Mouse (Mus musculus): ENCODE results near the gene Ifna9. TPM values are rescaled to one million over a fixed set of nuclear protein-coding genes. Genes with fewer than 3 reads are reported as not detected.

Ifna9 gene
- polyA plus RNA-seq, 1 experiment from 2014 or later = not detected

- Histone ChIP-seq H3K9me3 (replicated peaks; ENCODE audit: control insufficient read depth, low read length) (no peaks in the 10 kb centered on the region), H3K9ac (ENCODE audit: low read length) (no peak overlapping the region), H3K27ac (ENCODE audit: low read length) (no peak overlapping the region), H3K4me1 (ENCODE audit: control insufficient read depth, insufficient read depth, low read length) (peaks cover 4% of the 10 kb centered on the region), H3K36me3 (ENCODE audit: control insufficient read depth, insufficient read depth, low read length) (no peaks in the 10 kb centered on the region), H3K4me3 (replicated peaks; ENCODE audit: low read length) (no peak overlapping the region), H3K4me2 (ENCODE audit: low read depth, low read length) (no peak overlapping the region), H3K27me3 (ENCODE audit: control insufficient read depth, insufficient read depth, low read length) (no peaks in the 10 kb centered on the region)
- WGBS = 64% methylated on average over 1 of the region's 1 CpGs
- no peak for ATAC-seq (ENCODE audit: insufficient read depth, low FRiP score)
These were observed 44.2 kb downstream of the Ifna9 start for GRCm38 (mm10) chr4:88547986-88548385.

GRCm38 (mm10) chr4:88543649-88544234 is 48.4 kb downstream of the Ifna9 start:
- H3K27ac ChIP-seq (ENCODE audit: low read length) = no peak overlapping the region
- H3K4me1 ChIP-seq (ENCODE audit: control insufficient read depth, insufficient read depth, low read length) = no peaks in the 10 kb centered on the region
- no peak overlapping the region for H3K9ac ChIP-seq (ENCODE audit: low read length)
- ATAC-seq (ENCODE audit: insufficient read depth, low FRiP score) = no peak
- 47% methylated on average over 2 of the region's 2 CpGs for WGBS
- H3K9me3 ChIP-seq (replicated peaks; ENCODE audit: control insufficient read depth, low read length) = no peaks in the 10 kb centered on the region
- H3K36me3 ChIP-seq (ENCODE audit: control insufficient read depth, insufficient read depth, low read length) = no peaks in the 10 kb centered on the region
- no peaks in the 10 kb centered on the region for H3K27me3 ChIP-seq (ENCODE audit: control insufficient read depth, insufficient read depth, low read length)
- H3K4me3 ChIP-seq (replicated peaks; ENCODE audit: low read length) = no peak overlapping the region
- no peak overlapping the region for H3K4me2 ChIP-seq (ENCODE audit: low read depth, low read length)

Other genes starting within 250 kb of the Ifna9 start
- 10.6 and 12.0 TPM in 2 replicates for gene Hacd4, start 153.5 kb downstream of the Ifna9 start, polyA plus RNA-seq (2015; fragmentation: Nextera tagmentation; extraction: Ambion mirVana)
- gene Ifnb1, start 69.6 kb downstream of the Ifna9 start, polyA plus RNA-seq (2015; fragmentation: Nextera tagmentation; extraction: Ambion mirVana) = not detected in 2 replicates
- not detected in 2 replicates for gene Ifna15, start 34.1 kb downstream of the Ifna9 start, polyA plus RNA-seq (2015; fragmentation: Nextera tagmentation; extraction: Ambion mirVana)
- gene Ifna14, start 20.6 kb downstream of the Ifna9 start, polyA plus RNA-seq (2015; fragmentation: Nextera tagmentation; extraction: Ambion mirVana) = not detected in 2 replicates
- not detected in 2 replicates for gene Ifna12, start 11.0 kb upstream of the Ifna9 start, polyA plus RNA-seq (2015; fragmentation: Nextera tagmentation; extraction: Ambion mirVana)
- not detected in 2 replicates for gene C87499, start 42.0 kb upstream of the Ifna9 start, polyA plus RNA-seq (2015; fragmentation: Nextera tagmentation; extraction: Ambion mirVana)
- not detected in 2 replicates for gene Ifna13, start 52.1 kb upstream of the Ifna9 start, polyA plus RNA-seq (2015; fragmentation: Nextera tagmentation; extraction: Ambion mirVana)
- not detected in 2 replicates for gene Ifna16, start 84.5 kb upstream of the Ifna9 start, polyA plus RNA-seq (2015; fragmentation: Nextera tagmentation; extraction: Ambion mirVana)
- not detected in 2 replicates for gene Ifna2, start 91.5 kb upstream of the Ifna9 start, polyA plus RNA-seq (2015; fragmentation: Nextera tagmentation; extraction: Ambion mirVana)
- gene Ifnab, start 99.0 kb upstream of the Ifna9 start, polyA plus RNA-seq (2015; fragmentation: Nextera tagmentation; extraction: Ambion mirVana) = not detected in 2 replicates
- gene Gm26566, start 129.4 kb upstream of the Ifna9 start, polyA plus RNA-seq (2015; fragmentation: Nextera tagmentation; extraction: Ambion mirVana) = 0.36 and 0.51 TPM in 2 replicates
- 83.6 and 87.9 TPM in 2 replicates for gene Klhl9, start 130.1 kb upstream of the Ifna9 start, polyA plus RNA-seq (2015; fragmentation: Nextera tagmentation; extraction: Ambion mirVana)
- not detected in 2 replicates for gene Gm13271, start 162.5 kb upstream of the Ifna9 start, polyA plus RNA-seq (2015; fragmentation: Nextera tagmentation; extraction: Ambion mirVana)
- gene Gm13283, start 167.7 kb upstream of the Ifna9 start, polyA plus RNA-seq (2015; fragmentation: Nextera tagmentation; extraction: Ambion mirVana) = 0.19 and 0.26 TPM in 2 replicates
- gene Gm13290, start 181.4 kb upstream of the Ifna9 start, polyA plus RNA-seq (2015; fragmentation: Nextera tagmentation; extraction: Ambion mirVana) = 0.59 and 0.89 TPM in 2 replicates
- gene Gm13289, start 184.5 kb upstream of the Ifna9 start, polyA plus RNA-seq (2015; fragmentation: Nextera tagmentation; extraction: Ambion mirVana) = not detected in 2 replicates
- gene Gm13272, start 187.5 kb upstream of the Ifna9 start, polyA plus RNA-seq (2015; fragmentation: Nextera tagmentation; extraction: Ambion mirVana) = 0.28 TPM in 1 of 2 replicates, not detected in the other
- 0.48 TPM in 1 of 2 replicates, not detected in the other for gene Ifnz, start 189.7 kb upstream of the Ifna9 start, polyA plus RNA-seq (2015; fragmentation: Nextera tagmentation; extraction: Ambion mirVana)
- not detected in 2 replicates for gene Gm13276, start 193.3 kb upstream of the Ifna9 start, polyA plus RNA-seq (2015; fragmentation: Nextera tagmentation; extraction: Ambion mirVana)
- not detected in 2 replicates for gene Gm13277, start 196.2 kb upstream of the Ifna9 start, polyA plus RNA-seq (2015; fragmentation: Nextera tagmentation; extraction: Ambion mirVana)
- gene Gm13278, start 199.2 kb upstream of the Ifna9 start, polyA plus RNA-seq (2015; fragmentation: Nextera tagmentation; extraction: Ambion mirVana) = not detected in 2 replicates
- gene Gm13275, start 202.1 kb upstream of the Ifna9 start, polyA plus RNA-seq (2015; fragmentation: Nextera tagmentation; extraction: Ambion mirVana) = not detected in 2 replicates
- not detected in 2 replicates for gene Gm13279, start 205.0 kb upstream of the Ifna9 start, polyA plus RNA-seq (2015; fragmentation: Nextera tagmentation; extraction: Ambion mirVana)
- gene Gm13285, start 207.3 kb upstream of the Ifna9 start, polyA plus RNA-seq (2015; fragmentation: Nextera tagmentation; extraction: Ambion mirVana) = 0.70 and 1.1 TPM in 2 replicates
- not detected in 2 replicates for gene Gm13287, start 210.9 kb upstream of the Ifna9 start, polyA plus RNA-seq (2015; fragmentation: Nextera tagmentation; extraction: Ambion mirVana)
- 0.06 and 0.15 TPM in 2 replicates for gene Gm13288, start 213.1 kb upstream of the Ifna9 start, polyA plus RNA-seq (2015; fragmentation: Nextera tagmentation; extraction: Ambion mirVana)
- not detected in 2 replicates for gene Ifna7, start 223.8 kb upstream of the Ifna9 start, polyA plus RNA-seq (2015; fragmentation: Nextera tagmentation; extraction: Ambion mirVana)
- not detected in 2 replicates for gene Ifna11, start 227.6 kb upstream of the Ifna9 start, polyA plus RNA-seq (2015; fragmentation: Nextera tagmentation; extraction: Ambion mirVana)
- gene Ifna6, start 235.0 kb upstream of the Ifna9 start, polyA plus RNA-seq (2015; fragmentation: Nextera tagmentation; extraction: Ambion mirVana) = not detected in 2 replicates
- not detected in 2 replicates for gene Ifna5, start 243.1 kb upstream of the Ifna9 start, polyA plus RNA-seq (2015; fragmentation: Nextera tagmentation; extraction: Ambion mirVana)
- gene Ifna4, start 249.5 kb upstream of the Ifna9 start, polyA plus RNA-seq (2015; fragmentation: Nextera tagmentation; extraction: Ambion mirVana) = not detected in 2 replicates

Measured in stomach, embryonic 16.5 days (tissue).